Mouse (Mus musculus) midbrain, embryonic 12.5 days (tissue): ENCODE measurements around the gene Rab40c. TPM values are rescaled to one million over a fixed set of nuclear protein-coding genes. Genes with fewer than 3 reads are reported as not detected.

ENCODE experiments used
- ATAC-seq: fragments of 200-750 bp; cut with Nextera tagmentation; 2 replicates; pipeline ENCODE4 v1.8.0; 2017; ENCODE audit warnings: low read depth, moderate TSS enrichment, moderate library complexity; ENCODE audit not compliant: low FRiP score
- H3K27ac ChIP-seq: fragments of 300-500 bp; sonication (generic); replicated peaks from 2 replicates; pipeline ENCODE4 v1.5.1; 2016; ENCODE audit warnings: mild to moderate bottlenecking
- H3K27me3 ChIP-seq: fragments of 300-500 bp; sonication (generic); 2 replicates; pipeline ENCODE4 v1.6.1; 2016; ENCODE audit warnings: mild to moderate bottlenecking
- H3K36me3 ChIP-seq: fragments of 300-500 bp; sonication (generic); 2 replicates; pipeline ENCODE4 v1.6.1; 2016
- H3K4me1 ChIP-seq: fragments of 300-500 bp; sonication (generic); 2 replicates; pipeline ENCODE4 v1.6.1; 2016
- H3K4me2 ChIP-seq: fragments of 300-500 bp; sonication (generic); replicated peaks from 2 replicates; pipeline ENCODE4 v1.6.1; 2016; ENCODE audit warnings: mild to moderate bottlenecking, moderate library complexity
- H3K4me3 ChIP-seq: fragments of 300-500 bp; sonication (generic); 2 replicates; pipeline ENCODE4 v1.5.1; 2016; ENCODE audit warnings: mild to moderate bottlenecking
- H3K9ac ChIP-seq: fragments of 300-500 bp; sonication (generic); replicated peaks from 2 replicates; pipeline ENCODE4 v1.6.1; 2016; ENCODE audit warnings: mild to moderate bottlenecking, moderate library complexity
- H3K9me3 ChIP-seq: fragments of 300-500 bp; sonication (generic); 2 replicates; pipeline ENCODE4 v1.6.1; 2016; ENCODE audit warnings: mild to moderate bottlenecking
- WGBS: fragments of 180-500 bp; shearing (Covaris S2); methylation state at CpG from one replicate; pipeline ENCODE4 v1.1.7; 2016; 5-methylcytosine and 5-hydroxymethylcytosine counted together
- polyA plus RNA-seq: library from polyadenylated mRNA; unstranded; fragments of >200 nt; fragmentation: Nextera tagmentation; extraction: Ambion mirVana; gene quantifications from 2 replicates; pipeline ENCODE4 v1.2.1, GENCODE M21; 2016

The Rab40c gene
- polyA plus RNA-seq, 1 experiment from 2014 or later, result 38.8 TPM

DNA sequence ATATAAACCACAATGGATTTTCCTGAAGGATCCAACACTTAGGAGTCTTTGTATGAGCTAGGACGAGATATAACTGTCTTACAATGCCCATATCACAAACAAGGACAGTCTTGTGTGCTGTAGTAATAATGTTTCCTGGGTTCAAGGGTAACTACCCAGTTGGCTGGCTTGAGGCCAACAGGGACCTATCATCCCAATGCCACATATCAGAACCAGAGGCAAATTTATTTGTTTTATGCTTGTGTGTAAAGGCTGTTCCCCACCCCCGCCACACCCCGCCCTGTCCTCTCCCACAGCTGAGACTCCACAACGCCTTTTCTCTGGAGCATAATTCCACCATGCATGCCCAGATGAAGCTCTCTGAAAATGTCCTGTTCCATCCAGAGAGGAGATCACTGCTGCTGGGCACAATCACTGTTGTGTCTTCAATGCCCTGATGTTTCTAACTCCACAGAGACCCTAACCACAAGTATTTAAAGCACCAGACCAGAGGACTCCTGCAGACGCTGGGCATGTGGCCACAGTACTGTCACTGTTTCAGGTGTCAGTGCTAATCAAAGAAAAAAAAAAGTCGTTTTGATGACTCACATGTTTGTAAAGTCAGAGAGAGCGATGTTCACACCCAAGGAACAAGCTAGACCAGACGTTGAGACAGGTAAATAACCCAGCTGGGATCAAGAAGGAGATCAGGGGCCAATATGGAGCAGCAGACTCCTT is 2.4 kb downstream of the Rab40c start:
- 86% methylated on average over 8 of the region's 8 CpGs for WGBS
- no peak overlapping the region for H3K9ac ChIP-seq
- no peaks in the 10 kb centered on the region for H3K27me3 ChIP-seq
- no peak overlapping the region for H3K4me2 ChIP-seq
- H3K4me1 ChIP-seq, result peaks cover 32% of the 10 kb centered on the region
- no peak overlapping the region for H3K4me3 ChIP-seq
- peaks cover 9% of the 10 kb centered on the region for H3K36me3 ChIP-seq
- H3K27ac ChIP-seq, result no peak overlapping the region
- no peaks in the 10 kb centered on the region for H3K9me3 ChIP-seq
- no peak for ATAC-seq

DNA sequence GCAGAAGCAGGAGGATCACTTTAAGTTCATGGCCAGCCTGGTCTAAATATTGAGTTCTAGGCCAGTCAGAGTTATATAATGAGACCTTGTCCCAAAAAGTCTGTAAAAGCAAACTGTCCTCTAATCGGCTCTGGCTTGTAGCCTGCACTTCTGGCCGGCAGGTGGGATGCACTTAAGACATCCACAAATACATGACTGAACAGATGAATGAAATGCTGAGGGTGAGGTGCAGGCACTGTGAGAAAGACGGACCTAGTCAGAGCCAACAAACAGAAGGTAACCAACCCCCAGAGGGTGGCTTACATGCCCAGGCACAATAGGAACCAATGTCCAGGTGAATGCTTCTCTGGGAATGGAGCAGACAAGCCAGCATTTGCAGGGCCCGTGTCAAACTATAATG is 5.2 kb downstream of the Rab40c start:
- peaks cover 25% of the 10 kb centered on the region for H3K4me1 ChIP-seq
- WGBS, result 87% methylated on average over 4 of the region's 4 CpGs
- H3K27me3 ChIP-seq, result no peaks in the 10 kb centered on the region
- peaks cover 9% of the 10 kb centered on the region for H3K36me3 ChIP-seq
- no peaks in the 10 kb centered on the region for H3K9me3 ChIP-seq
- no peak overlapping the region for H3K4me3 ChIP-seq
- no peak for ATAC-seq
- H3K9ac ChIP-seq, result no peak overlapping the region
- no peak overlapping the region for H3K27ac ChIP-seq
- H3K4me2 ChIP-seq, result no peak overlapping the region

DNA sequence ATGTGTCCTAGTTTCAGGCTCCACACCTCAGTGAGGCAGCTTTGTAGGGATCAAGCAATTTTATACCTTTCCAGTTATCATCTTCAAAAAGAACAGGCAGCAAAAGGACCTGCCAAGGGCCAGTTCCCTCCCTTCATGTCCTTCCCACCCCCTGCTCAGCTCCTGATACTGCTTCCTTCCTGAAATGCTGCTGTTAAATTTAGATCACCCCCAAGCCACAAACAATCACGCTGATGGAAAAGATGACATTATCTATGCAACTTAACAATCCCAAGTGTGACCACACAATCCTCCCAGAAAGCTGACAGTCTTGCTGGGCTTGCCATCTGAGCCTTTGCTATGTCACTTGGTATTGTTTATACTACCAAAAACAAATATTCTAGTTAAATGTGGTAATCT is 5.7 kb downstream of the Rab40c start:
- Histone ChIP-seq H3K4me1 (peaks cover 23% of the 10 kb centered on the region), H3K9ac (no peak overlapping the region), H3K36me3 (peaks cover 9% of the 10 kb centered on the region), H3K27ac (no peak overlapping the region), H3K9me3 (no peaks in the 10 kb centered on the region), H3K4me2 (no peak overlapping the region), H3K4me3 (no peak overlapping the region), H3K27me3 (no peaks in the 10 kb centered on the region)
- ATAC-seq, result no peak
- WGBS, result 80% methylated on average over 1 of the region's 1 CpGs

DNA sequence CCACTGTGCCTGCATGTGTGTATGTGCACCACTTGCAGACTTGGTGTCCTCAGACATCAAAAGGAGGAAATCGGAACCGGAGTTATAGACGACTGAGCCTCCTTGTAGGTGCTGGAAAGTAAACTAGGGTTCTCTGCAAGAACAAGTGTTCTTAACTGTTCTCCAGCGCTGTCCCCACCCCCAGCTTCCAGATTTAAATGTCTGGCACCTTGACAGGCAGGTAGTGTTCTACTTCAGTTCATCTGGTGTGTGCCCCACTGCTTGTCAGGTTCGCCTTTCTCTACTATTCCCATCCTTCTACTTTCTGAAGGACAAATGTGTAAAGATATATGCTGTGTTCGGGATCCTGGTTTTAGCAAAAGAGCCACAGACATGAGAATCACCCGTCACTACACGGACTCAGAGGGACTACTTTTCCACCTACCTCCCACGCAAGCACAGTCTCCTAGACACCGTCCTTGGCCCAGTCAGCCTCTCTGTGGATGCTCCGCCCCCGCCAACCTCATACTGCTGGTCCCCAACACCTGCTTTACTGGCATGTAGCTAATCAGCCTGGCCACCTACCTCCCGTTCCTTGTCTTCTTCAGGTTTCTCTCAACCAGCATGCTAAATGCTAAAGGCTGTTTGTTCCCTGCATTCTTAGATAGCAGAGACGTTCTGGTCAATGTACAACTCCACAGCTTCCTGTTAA is 6.2 kb downstream of the Rab40c start:
- WGBS, result 88% methylated on average over 14 of the region's 14 CpGs
- no peak for ATAC-seq

GRCm38 (mm10) chr17:25911816-25912215 is 7.7 kb downstream of the Rab40c start:
- no peak overlapping the region for H3K9ac ChIP-seq
- H3K4me3 ChIP-seq, result no peak overlapping the region
- H3K4me2 ChIP-seq, result no peak overlapping the region
- H3K27me3 ChIP-seq, result no peaks in the 10 kb centered on the region
- no peak overlapping the region for H3K27ac ChIP-seq
- H3K36me3 ChIP-seq, result peaks cover 3% of the 10 kb centered on the region; the same call in 1 of the 2 replicates
- H3K9me3 ChIP-seq, result no peaks in the 10 kb centered on the region
- 94% methylated on average over 4 of the region's 4 CpGs for WGBS
- 0 out of 2 replicates have a peak, but pooled peaks cover 2% of the 10 kb centered on the region for H3K4me1 ChIP-seq
- no peak for ATAC-seq

More for the DNA sequence above, 6.2 kb downstream of the Rab40c start:
- no peak overlapping the region for H3K27ac ChIP-seq
- peaks cover 9% of the 10 kb centered on the region for H3K36me3 ChIP-seq
- no peaks in the 10 kb centered on the region for H3K27me3 ChIP-seq
- no peak overlapping the region for H3K9ac ChIP-seq
- peaks cover 18% of the 10 kb centered on the region for H3K4me1 ChIP-seq
- no peak overlapping the region for H3K4me3 ChIP-seq
- H3K4me2 ChIP-seq, result no peak overlapping the region
- H3K9me3 ChIP-seq, result no peaks in the 10 kb centered on the region

- no peaks in the 10 kb centered on the region for H3K4me1 ChIP-seq
- no peaks in the 10 kb centered on the region for H3K27me3 ChIP-seq
- H3K9me3 ChIP-seq, result no peaks in the 10 kb centered on the region
- ATAC-seq, result no peak
- H3K36me3 ChIP-seq, result no peaks in the 10 kb centered on the region
- H3K27ac ChIP-seq, result no peak overlapping the region
- H3K4me2 ChIP-seq, result no peak overlapping the region
- H3K4me3 ChIP-seq, result no peak overlapping the region
- H3K9ac ChIP-seq, result no peak overlapping the region
- 89% methylated on average over 2 of the region's 2 CpGs for WGBS
Observed at GRCm38 (mm10) chr17:25907640-25908039, 11.9 kb downstream of the Rab40c start.

DNA sequence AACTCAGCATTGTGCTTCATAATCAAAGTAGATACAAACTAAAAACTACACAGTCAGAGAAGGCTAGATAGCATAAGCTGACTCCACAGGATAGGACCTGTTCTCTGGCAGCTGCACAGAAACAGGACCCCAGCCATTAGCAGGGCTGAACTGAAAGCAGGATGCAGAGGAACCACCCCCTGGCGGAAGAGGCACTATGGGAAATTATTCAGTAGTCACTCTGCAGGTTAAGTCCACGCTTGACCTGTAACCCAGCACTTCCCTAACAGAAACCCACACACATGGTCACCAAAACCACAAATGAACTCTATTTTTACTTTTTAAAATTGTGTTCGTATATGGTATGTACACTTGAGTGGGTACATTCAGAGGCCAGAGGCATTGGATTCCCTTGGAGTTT is 16.5 kb downstream of the Rab40c start:
- Histone ChIP-seq H3K4me2 (no peak overlapping the region), H3K36me3 (peaks cover 10% of the 10 kb centered on the region; the same call in 1 of the 2 replicates), H3K9me3 (no peaks in the 10 kb centered on the region), H3K4me3 (no peak overlapping the region), H3K4me1 (no peaks in the 10 kb centered on the region), H3K9ac (no peak overlapping the region), H3K27ac (no peak overlapping the region), H3K27me3 (no peaks in the 10 kb centered on the region)
- ATAC-seq, result no peak
- WGBS, result 95% methylated on average over 3 of the region's 3 CpGs

GRCm38 (mm10) chr17:25900193-25900592 is 19.3 kb downstream of the Rab40c start:
- Histone ChIP-seq H3K4me1 (no peaks in the 10 kb centered on the region), H3K36me3 (peaks cover 10% of the 10 kb centered on the region; the same call in 1 of the 2 replicates), H3K27me3 (no peaks in the 10 kb centered on the region), H3K27ac (no peak overlapping the region), H3K9ac (no peak overlapping the region), H3K9me3 (no peaks in the 10 kb centered on the region), H3K4me3 (no peak overlapping the region), H3K4me2 (no peak overlapping the region)
- no peak for ATAC-seq
- WGBS, result 84% methylated on average over 1 of the region's 1 CpGs

DNA sequence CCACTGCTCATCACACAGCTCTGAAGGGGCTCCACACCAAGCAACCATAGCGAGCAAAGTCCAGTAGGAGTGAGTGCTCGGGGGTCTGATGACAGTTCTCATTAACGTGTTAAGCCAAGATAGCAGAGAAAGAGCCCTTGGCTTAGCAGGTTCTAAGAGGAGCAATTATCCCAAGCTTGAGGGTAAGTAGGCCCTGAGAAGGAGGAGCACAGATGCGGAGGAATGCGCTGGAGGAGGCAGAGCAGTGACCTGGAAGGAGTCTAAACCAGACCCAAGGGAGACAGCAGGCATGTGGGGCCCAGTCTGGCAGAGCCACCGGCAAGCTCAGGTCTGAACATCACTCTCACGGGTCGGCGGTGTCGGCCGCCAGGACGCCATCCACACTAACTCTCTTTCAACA is 23.6 kb downstream of the Rab40c start:
- H3K4me3 ChIP-seq, result no peak overlapping the region
- H3K36me3 ChIP-seq, result peaks cover 6% of the 10 kb centered on the region; the same call in 1 of the 2 replicates
- no peaks in the 10 kb centered on the region for H3K27me3 ChIP-seq
- no peaks in the 10 kb centered on the region for H3K9me3 ChIP-seq
- H3K4me2 ChIP-seq, result no peak overlapping the region
- peak overlapping the region; percentile 20; the same call in 1 of the 2 replicates for H3K27ac ChIP-seq
- 67% methylated on average over 12 of the region's 12 CpGs for WGBS
- no peak for ATAC-seq
- H3K9ac ChIP-seq, result no peak overlapping the region
- H3K4me1 ChIP-seq, result 0 out of 2 replicates have a peak, but pooled peaks cover 4% of the 10 kb centered on the region

- Histone ChIP-seq H3K36me3 (peaks cover under 1% of the 10 kb centered on the region; the same call in 1 of the 2 replicates), H3K27me3 (no peaks in the 10 kb centered on the region), H3K9ac (no peak overlapping the region), H3K4me3 (no peak overlapping the region), H3K27ac (peak overlapping the region; percentile 20; the same call in 1 of the 2 replicates), H3K4me2 (no peak overlapping the region), H3K4me1 (0 out of 2 replicates have a peak, but pooled peaks cover 4% of the 10 kb centered on the region), H3K9me3 (no peaks in the 10 kb centered on the region)
- WGBS, result 18% methylated on average over 2 of the region's 2 CpGs
- ATAC-seq, result no peak
Observed at GRCm38 (mm10) chr17:25895415-25895814, 24.1 kb downstream of the Rab40c start.

- no peaks in the 10 kb centered on the region for H3K27me3 ChIP-seq
- H3K4me3 ChIP-seq, result no peak overlapping the region
- ATAC-seq, result peak; percentile 54; the same call in 1 of the 2 replicates
- H3K4me2 ChIP-seq, result no peak overlapping the region
- peaks cover 8% of the 10 kb centered on the region for H3K36me3 ChIP-seq
- H3K4me1 ChIP-seq, result 0 out of 2 replicates have a peak, but pooled peaks cover 4% of the 10 kb centered on the region
- no peaks in the 10 kb centered on the region for H3K9me3 ChIP-seq
- no peak overlapping the region for H3K9ac ChIP-seq
- H3K27ac ChIP-seq, result peak overlapping the region; percentile 58
- 39% methylated on average over 2 of the region's 2 CpGs for WGBS
Observed at GRCm38 (mm10) chr17:25893975-25894617, 25.4 kb downstream of the Rab40c start.

DNA sequence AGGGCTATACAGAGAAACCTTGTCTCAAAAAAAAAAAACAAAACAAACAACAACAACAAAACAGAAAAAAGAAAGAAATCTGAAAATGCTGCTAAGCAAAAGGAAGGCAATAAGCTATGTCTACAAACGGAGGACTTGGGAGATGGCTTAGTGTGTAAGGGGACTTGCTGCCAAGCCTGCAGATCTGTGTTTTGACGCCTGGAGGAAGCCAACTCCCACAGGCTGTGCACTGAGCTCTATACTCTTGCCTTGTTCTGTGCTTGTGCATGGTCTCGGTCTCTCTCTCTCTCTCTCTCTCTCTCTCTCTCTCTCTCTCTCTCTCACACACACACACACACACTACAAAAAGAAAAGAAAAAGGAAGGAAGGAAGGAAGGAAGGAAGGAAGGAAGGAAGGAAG is 30.7 kb downstream of the Rab40c start:
- H3K9ac ChIP-seq, result no peak overlapping the region
- no peak overlapping the region for H3K4me3 ChIP-seq
- no peaks in the 10 kb centered on the region for H3K4me1 ChIP-seq
- H3K9me3 ChIP-seq, result no peaks in the 10 kb centered on the region
- peaks cover 32% of the 10 kb centered on the region for H3K36me3 ChIP-seq
- H3K27ac ChIP-seq, result no peak overlapping the region
- no peaks in the 10 kb centered on the region for H3K27me3 ChIP-seq
- WGBS, result 92% methylated on average over 3 of the region's 3 CpGs
- H3K4me2 ChIP-seq, result no peak overlapping the region
- ATAC-seq, result no peak
